Mouse (Mus musculus): Measurements from ENCODE around the gene Fgfrl1.

DNA sequence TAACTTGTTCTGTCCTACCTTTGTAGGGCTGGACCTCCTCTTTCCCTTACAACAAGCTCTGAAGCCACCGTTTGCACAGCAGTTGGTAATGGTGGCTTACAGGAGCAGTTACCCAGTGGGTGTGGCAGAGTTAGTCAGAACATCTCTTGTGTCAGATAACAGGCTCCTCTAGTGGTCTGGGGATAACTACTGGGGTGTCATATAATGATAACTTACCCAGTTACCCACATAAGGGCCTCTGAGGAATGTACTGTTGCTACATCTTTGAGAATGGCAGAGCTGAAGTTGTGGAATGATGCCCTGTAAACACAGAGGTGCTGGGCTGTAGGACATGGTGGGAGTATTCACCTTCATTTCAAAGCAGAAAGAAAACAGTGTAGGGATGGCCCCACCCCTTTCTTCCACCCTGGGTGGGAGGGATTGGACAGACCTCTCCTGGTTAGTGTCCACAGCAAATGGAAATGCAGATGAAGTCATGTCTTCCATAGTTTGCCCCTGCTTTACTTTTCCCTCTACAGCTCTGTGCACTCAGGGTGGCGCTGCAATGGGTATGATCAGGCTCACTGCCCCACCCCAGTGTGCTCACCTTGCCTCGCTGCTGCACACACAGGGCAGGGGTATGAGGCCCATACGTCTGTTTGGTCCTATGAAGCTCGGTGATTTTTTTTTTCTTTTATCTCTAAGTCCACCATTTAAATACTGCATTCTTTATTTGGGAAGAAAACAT is 15.2 kb upstream of the Fgfrl1 start:
- TF ChIP-seq CTCF (IDR thresholded peaks at IDR 0.05; ENCODE audit: low read depth) (peak; percentile 36), EP300 (IDR thresholded peaks at IDR 0.05; ENCODE audit: low read depth) (peak; percentile 72)

Measured in liver, postnatal 0 days (tissue).